Mouse (Mus musculus) E14TG2a.4 (cell line): ENCODE measurements around the gene Nek9.

Experiments used
- CTCF ChIP-seq: conservative IDR thresholded peaks from 2 replicates; pipeline ENCODE4 v1.5.1; 2014; ENCODE audit warnings: low read length
- NANOG ChIP-seq: IDR thresholded peaks from 2 replicates; pipeline ENCODE4 v1.6.1; 2014; ENCODE audit warnings: borderline replicate concordance, low read length, mixed read lengths
- POU5F1 ChIP-seq: IDR thresholded peaks from 2 replicates; pipeline ENCODE4 v1.6.1; 2014; ENCODE audit warnings: low read length, borderline replicate concordance

DNA sequence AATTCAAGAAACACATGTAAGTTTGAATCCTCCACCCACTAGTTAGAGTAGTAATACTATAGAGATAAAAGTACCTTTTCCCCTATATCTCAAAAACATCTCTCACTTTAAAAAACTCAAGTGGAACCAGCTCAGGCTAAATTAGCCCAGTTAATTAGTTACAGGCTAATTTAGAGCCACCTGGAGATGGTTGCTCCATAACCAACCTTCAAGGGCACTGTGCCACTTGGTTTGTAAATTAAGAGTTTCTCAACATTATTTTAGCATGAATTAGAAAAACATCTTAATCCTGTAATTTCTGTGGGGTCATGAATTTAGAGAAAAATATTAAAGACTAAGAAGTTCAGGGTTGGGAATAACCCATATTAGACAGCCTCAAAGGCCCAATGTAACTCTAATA, 47.6 kb downstream of the Nek9 start:
- TF ChIP-seq CTCF = no peak
- TF ChIP-seq NANOG = no peak
- no peak for TF ChIP-seq POU5F1
